Mouse (Mus musculus) adrenal gland, postnatal 4 days (tissue): ENCODE measurements around the gene Slc12a8. TPM values are rescaled to one million over a fixed set of nuclear protein-coding genes. Genes with fewer than 3 reads are reported as not detected.

Experiments
- DNase-seq, 2 experiments: peaks; one replicate each; pipeline ENCODE4 v3.0.0; 2021 to 2022; ENCODE audit warnings: low spot score in 2 of 2, mixed read lengths in 2 of 2
- total RNA-seq, 2 experiments: library from RNA; stranded (reverse); gene quantifications; 2 replicates each; pipeline ENCODE4 v1.2.3; 2021

Gene Slc12a8
- total RNA-seq, 2 experiments from 2014 or later, result 2.4 to 2.6 TPM

DNA sequence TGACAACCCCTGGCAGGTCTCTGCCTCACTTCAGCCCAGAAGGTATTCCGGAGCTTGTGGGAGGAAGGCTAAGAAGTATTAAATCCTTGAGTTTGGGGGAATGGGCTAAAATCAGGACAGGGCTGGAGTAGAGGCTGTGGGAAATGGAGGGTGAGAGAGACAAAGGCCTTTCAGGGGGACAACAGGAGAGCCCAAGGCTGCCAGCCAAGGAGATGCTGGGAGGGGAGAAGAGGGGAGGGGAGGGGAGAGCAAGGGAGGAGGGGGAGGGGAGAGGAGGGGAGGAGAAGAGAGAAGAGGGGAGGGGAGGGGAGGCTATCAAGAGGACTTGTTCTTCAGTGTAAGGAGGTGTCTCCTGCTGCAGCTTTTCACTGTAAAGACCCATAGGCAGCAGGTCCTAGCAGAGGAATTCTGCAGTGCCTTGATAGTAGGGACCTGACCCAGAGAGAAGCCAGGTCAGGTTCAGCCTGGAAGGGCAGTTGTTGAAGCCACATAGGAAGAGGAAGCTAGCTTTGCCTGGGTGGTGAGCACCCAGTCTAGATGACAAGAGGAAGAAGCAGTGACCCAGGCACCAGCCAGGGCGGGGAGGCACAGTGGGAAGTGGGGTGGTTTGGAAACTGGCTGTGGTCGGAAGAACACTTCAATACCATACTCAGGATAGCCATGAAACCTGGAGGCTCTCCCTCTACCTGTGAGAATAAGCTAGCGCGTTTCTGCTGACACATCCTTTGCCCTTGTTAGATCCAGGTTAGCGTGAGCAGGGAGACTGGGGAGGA lies 174.0 kb downstream of the Slc12a8 start:
- no peak for DNase-seq

GRCm38 (mm10) chr16:33693553-33693952 lies 176.4 kb downstream of the Slc12a8 start:
- no peak for DNase-seq

GRCm38 (mm10) chr16:33696811-33697575 lies 179.9 kb downstream of the Slc12a8 start:
- DNase-seq, result no peak

GRCm38 (mm10) chr16:33697576-33698276 lies 180.6 kb downstream of the Slc12a8 start:
- no peak for DNase-seq

GRCm38 (mm10) chr16:33698277-33698790 lies 181.2 kb downstream of the Slc12a8 start:
- DNase-seq, result no peak

- no peak for DNase-seq
Observed at GRCm38 (mm10) chr16:33700584-33700983, 183.5 kb downstream of the Slc12a8 start.

DNA sequence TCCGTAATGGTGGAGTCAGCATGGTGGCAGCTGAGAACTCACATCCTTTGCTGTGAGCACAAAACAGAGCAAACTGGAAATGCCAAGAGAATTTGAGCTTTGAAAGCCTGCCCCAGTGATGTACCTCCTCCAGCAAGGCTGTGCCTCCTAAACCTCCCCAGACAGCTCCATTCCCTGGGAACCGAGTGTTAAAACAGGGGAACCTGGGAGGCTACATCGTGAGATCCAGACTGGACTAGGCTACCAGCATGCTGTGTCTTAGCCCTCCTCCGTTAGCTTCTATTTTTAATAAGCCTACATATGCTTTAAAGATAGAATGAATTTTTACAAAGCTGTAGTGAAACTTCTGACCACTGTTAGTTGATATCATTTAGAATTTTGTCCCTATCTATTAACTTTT lies 184.7 kb downstream of the Slc12a8 start:
- DNase-seq, result no peak

- no peak for DNase-seq
Observed at GRCm38 (mm10) chr16:33704289-33704688, 187.2 kb downstream of the Slc12a8 start.

GRCm38 (mm10) chr16:33705258-33705657 lies 188.1 kb downstream of the Slc12a8 start:
- no peak for DNase-seq

DNA sequence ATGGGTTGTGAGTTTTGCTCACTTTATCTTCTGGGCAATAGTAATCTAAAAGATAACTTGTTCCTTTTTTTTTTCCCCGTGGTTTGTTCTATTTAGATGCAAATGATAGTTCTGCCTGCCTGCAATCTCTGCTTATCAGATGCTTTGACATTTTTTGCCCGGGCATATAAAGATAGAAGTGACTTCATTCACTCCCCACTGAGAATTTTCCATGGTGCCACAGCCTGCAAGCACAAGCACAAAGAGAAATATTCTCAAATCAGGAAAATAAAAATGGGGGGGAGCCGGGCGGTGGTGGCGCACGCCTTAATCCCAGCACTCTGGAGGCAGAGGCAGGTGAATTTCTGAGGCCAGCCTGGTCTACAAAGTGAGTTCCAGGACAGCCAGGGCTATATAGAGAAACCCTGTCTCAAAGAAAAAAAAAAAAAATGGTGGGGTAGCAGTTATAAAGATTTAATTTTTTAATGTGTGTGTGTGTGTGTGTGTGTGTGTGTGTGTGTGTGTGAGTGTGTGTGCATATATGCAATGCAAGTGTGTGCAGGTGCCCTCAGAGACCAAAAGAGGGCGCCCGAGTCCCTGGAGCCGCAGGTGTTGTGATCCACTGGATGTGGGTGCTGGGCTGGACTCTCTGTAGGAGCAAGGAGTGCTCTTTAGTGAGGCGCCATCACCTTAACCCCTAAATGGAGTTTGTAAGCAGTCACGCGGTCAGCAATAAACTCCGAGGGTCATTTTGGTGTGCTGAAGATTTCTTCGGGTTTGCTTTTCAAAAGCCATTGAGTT lies 189.2 kb downstream of the Slc12a8 start:
- DNase-seq, result no peak

DNA sequence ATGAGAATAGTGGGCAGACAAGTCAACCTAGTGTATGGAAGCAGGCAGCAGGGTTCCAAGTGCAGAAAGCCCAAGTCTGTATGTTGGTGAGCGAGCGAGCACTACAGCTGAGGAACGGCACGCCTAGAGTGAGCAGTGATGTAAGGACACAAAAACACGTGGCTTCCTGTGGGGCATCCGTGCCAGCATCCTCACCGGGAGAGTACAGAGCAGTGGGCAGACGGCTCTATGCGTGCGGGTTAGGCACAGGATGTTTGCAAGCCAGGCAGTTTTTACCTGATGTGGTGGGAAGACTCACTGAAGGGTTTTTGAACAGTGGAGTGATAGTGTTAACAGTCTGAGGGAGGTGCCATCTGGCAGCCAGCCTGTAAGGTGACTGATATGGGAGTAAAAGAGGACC lies 190.9 kb downstream of the Slc12a8 start:
- DNase-seq, result no peak

DNA sequence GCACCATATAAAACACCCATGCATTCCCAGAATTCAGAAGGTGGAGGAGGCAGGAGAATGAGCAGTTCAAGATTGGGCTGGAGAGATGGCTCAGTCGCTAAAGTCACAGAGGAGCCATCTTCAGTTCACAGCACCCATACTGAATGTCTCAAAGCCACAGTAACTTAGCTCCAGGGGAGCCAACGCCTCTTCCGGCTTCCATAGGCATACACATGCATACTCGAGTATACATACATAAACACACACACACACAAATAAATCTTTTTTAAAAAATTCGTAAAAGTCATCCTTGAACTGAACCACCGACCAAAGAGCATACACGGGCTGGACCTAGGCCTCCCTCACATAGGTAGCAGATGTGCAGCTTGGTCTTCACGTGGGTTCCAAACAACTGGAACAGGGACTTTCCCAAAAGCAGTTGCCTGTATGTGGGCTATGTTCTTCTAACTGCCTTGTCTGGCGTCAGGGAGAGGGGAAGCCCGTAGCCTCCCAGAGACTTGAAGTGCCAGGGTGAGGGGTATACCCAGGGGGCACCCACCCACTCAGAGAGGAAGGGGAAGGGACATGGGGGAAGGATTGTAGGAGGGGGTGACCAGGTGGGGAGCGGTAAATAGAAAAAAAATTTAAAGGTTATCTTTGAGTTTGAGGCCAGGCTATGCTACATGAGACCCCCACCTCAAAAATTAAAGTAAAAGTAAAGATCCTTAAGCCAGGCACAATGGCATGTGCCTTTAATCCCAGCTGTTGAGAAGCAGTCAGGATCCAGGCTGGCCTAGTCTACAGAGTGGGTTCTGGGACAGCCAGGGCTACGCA lies 191.7 kb downstream of the Slc12a8 start:
- DNase-seq, result no peak

Other genes with a start within 250 kb of the Slc12a8 start
- gene Zfp148, start 136.5 kb upstream of the Slc12a8 start, total RNA-seq, result 10 to 100 TPM; 75.9 to 76.6 TPM
- 10 to 100 TPM; 81.5 to 84.5 TPM for gene Heg1, start 167.0 kb downstream of the Slc12a8 start, total RNA-seq